Mouse (Mus musculus): Measurements from ENCODE around the gene Nodal.
A peak's percentile ranks its signal among the peaks of the same experiment; 100 is the strongest.

The Nodal gene

GRCm38 (mm10) chr10:61399156-61399734 is 18.5 kb upstream of the Nodal start:
- peak; percentile 33 for DNase-seq

GRCm38 (mm10) chr10:61400407-61400806 is 17.4 kb upstream of the Nodal start:
- no peak for DNase-seq

GRCm38 (mm10) chr10:61402480-61402879 is 15.3 kb upstream of the Nodal start:
- no peak for DNase-seq

- DNase-seq, result no peak
Measured at GRCm38 (mm10) chr10:61402911-61403310, 14.9 kb upstream of the Nodal start.

- DNase-seq, result no peak
Measured at GRCm38 (mm10) chr10:61405958-61406357, 11.8 kb upstream of the Nodal start.

GRCm38 (mm10) chr10:61409776-61410175 is 8.0 kb upstream of the Nodal start:
- no peak for DNase-seq

- no peak for DNase-seq
Measured at GRCm38 (mm10) chr10:61410193-61410592, 7.6 kb upstream of the Nodal start.

GRCm38 (mm10) chr10:61412910-61413625 is 4.7 kb upstream of the Nodal start:
- no peak for DNase-seq

- no peak for DNase-seq
Measured at GRCm38 (mm10) chr10:61415240-61415639, 2.5 kb upstream of the Nodal start.

GRCm38 (mm10) chr10:61415890-61416289 is 1.9 kb upstream of the Nodal start:
- no peak for DNase-seq

GRCm38 (mm10) chr10:61416561-61416960 is 1.2 kb upstream of the Nodal start:
- no peak for DNase-seq

GRCm38 (mm10) chr10:61417046-61417445 is 726 bp upstream of the Nodal start:
- DNase-seq, result no peak

GRCm38 (mm10) chr10:61418131-61418900 is 544 bp downstream of the Nodal start:
- no peak for DNase-seq

- no peak for DNase-seq
Measured at GRCm38 (mm10) chr10:61419146-61419545, 1.4 kb downstream of the Nodal start.

GRCm38 (mm10) chr10:61420011-61420410 is 2.2 kb downstream of the Nodal start:
- DNase-seq, result no peak

- DNase-seq, result no peak
Measured at GRCm38 (mm10) chr10:61422861-61423260, 5.1 kb downstream of the Nodal start.

- DNase-seq, result no peak
Measured at GRCm38 (mm10) chr10:61423289-61423688, 5.5 kb downstream of the Nodal start.

- no peak for DNase-seq
Measured at GRCm38 (mm10) chr10:61424500-61424899, 6.7 kb downstream of the Nodal start.

- DNase-seq, result no peak
Measured at GRCm38 (mm10) chr10:61425047-61425446, 7.3 kb downstream of the Nodal start.

GRCm38 (mm10) chr10:61426251-61426757 is 8.5 kb downstream of the Nodal start:
- DNase-seq, result no peak

- DNase-seq, result no peak
Measured at GRCm38 (mm10) chr10:61427951-61428350, 10.2 kb downstream of the Nodal start.

GRCm38 (mm10) chr10:61428416-61428815 is 10.6 kb downstream of the Nodal start:
- DNase-seq, result no peak

- DNase-seq, result no peak
Measured at GRCm38 (mm10) chr10:61429043-61429442, 11.3 kb downstream of the Nodal start.

GRCm38 (mm10) chr10:61431375-61431774 is 13.6 kb downstream of the Nodal start:
- DNase-seq, result no peak
